Mouse (Mus musculus): Measurements from ENCODE around the gene Nipal3. TPM values are rescaled to one million over a fixed set of nuclear protein-coding genes. Genes with fewer than 3 reads are reported as not detected.

The Nipal3 gene
- total and polyA plus RNA-seq, 3 experiments, result 4.0 to 12.0 (median 6.4) TPM

- H3K27ac ChIP-seq (ENCODE audit: insufficient read depth, low read depth), result peak overlapping the region; percentile 94
- peak; percentile 97 for DNase-seq (ENCODE audit: extremely low read depth)
- H3K79me2 ChIP-seq (replicated peaks; ENCODE audit: control insufficient read depth, extremely low read depth, insufficient read depth, poor library complexity, severe bottlenecking), result no peaks in the 10 kb centered on the region
- TF ChIP-seq MAX (IDR thresholded peaks at IDR 0.05; ENCODE audit: low read length) (peak; percentile 67; the same call in 1 of the 2 replicates), ELF1 (IDR thresholded peaks at IDR 0.05; ENCODE audit: low read depth, low read length) (peak; percentile 67), SIN3A (IDR thresholded peaks at IDR 0.05; ENCODE audit: low read length) (peak; percentile 70; the same call in 1 of the 2 replicates), BHLHE40 (IDR thresholded peaks at IDR 0.05; ENCODE audit: low read depth, low read length) (peak; percentile 86), ZKSCAN1 (IDR thresholded peaks at IDR 0.05; ENCODE audit: borderline replicate concordance, low read depth, low read length) (no peak), PAX5 (IDR thresholded peaks at IDR 0.05; ENCODE audit: low read length) (no peak), CTCF (conservative IDR thresholded peaks at IDR 0.05 in 1 of 2, IDR thresholded peaks at IDR 0.05 in 1 of 2; ENCODE audit: low read depth in 2 of 2, low read length in 2 of 2) (no peak), USF2 (conservative IDR thresholded peaks at IDR 0.05; ENCODE audit: low read depth, low read length) (no peak), TBP (conservative IDR thresholded peaks at IDR 0.05; ENCODE audit: low read depth, low read length) (0 out of 2 replicates have a peak, but pooled peaks have one; percentile 57), MXI1 (IDR thresholded peaks at IDR 0.05; ENCODE audit: low read depth, low read length) (peak; percentile 64), POLR2A (IDR thresholded peaks at IDR 0.05; ENCODE audit: low read depth, low read length) (peak; percentile 55), UBTF (IDR thresholded peaks at IDR 0.05; ENCODE audit: low read depth, low read length) (no peak), USF1 (IDR thresholded peaks at IDR 0.05; ENCODE audit: low read depth, low read length) (no peak), JUN (IDR thresholded peaks at IDR 0.05; ENCODE audit: insufficient read depth, low read depth, low read length) (no peak), MAFK (IDR thresholded peaks at IDR 0.05; ENCODE audit: insufficient replicate concordance, low read length) (peak; percentile 24; the same call in 1 of the 2 replicates), EP300 (IDR thresholded peaks at IDR 0.05; ENCODE audit: low read length) (peak; percentile 83), HCFC1 (IDR thresholded peaks at IDR 0.05; ENCODE audit: low read depth, low read length) (peak; percentile 65), IRF4 (IDR thresholded peaks at IDR 0.05; ENCODE audit: low read depth, low read length) (peak; percentile 94), GABPA (IDR thresholded peaks at IDR 0.05; ENCODE audit: insufficient replicate concordance, low read depth, low read length) (no peak), CHD1 (IDR thresholded peaks at IDR 0.05; ENCODE audit: low read depth, low read length) (0 out of 2 replicates have a peak, but pooled peaks have one; percentile 76), NELFE (IDR thresholded peaks at IDR 0.05; ENCODE audit: low read depth, low read length) (peak; percentile 70), KAT2A (IDR thresholded peaks at IDR 0.05; ENCODE audit: insufficient replicate concordance, low read length) (no peak), RCOR1 (conservative IDR thresholded peaks at IDR 0.05; ENCODE audit: low read depth, low read length) (peak; percentile 64; the same call in 1 of the 2 replicates), ZC3H11A (IDR thresholded peaks at IDR 0.05; ENCODE audit: low read depth, low read length) (no peak), ZMIZ1 (IDR thresholded peaks at IDR 0.05; ENCODE audit: low read depth, low read length) (0 out of 2 replicates have a peak, but pooled peaks have one; percentile 78), MEF2A (IDR thresholded peaks at IDR 0.05; ENCODE audit: borderline replicate concordance, low read depth, low read length) (peak; percentile 77), E2F4 (IDR thresholded peaks at IDR 0.05; ENCODE audit: insufficient replicate concordance, low read depth, low read length) (peak; percentile 75; the same call in 1 of the 2 replicates), CHD2 (IDR thresholded peaks at IDR 0.05; ENCODE audit: low read length) (peak; percentile 93), ETS1 (conservative IDR thresholded peaks at IDR 0.05; ENCODE audit: low read depth, low read length) (peak; percentile 74), JUND (conservative IDR thresholded peaks at IDR 0.05; ENCODE audit: low read depth, low read length) (no peak), MYC (IDR thresholded peaks at IDR 0.05; ENCODE audit: low read depth, low read length) (peak; percentile 67), NRF1 (IDR thresholded peaks at IDR 0.05; ENCODE audit: low read depth, low read length) (no peak), RAD21 (IDR thresholded peaks at IDR 0.05; ENCODE audit: low read depth, low read length) (no peak), SMC3 (IDR thresholded peaks at IDR 0.05; ENCODE audit: low read depth, low read length) (no peak), MAZ (IDR thresholded peaks at IDR 0.05; ENCODE audit: low read depth, low read length) (peak; percentile 87), ZNF384 (IDR thresholded peaks at IDR 0.05; ENCODE audit: low read depth, low read length) (no peak), TCF12 (IDR thresholded peaks at IDR 0.05; ENCODE audit: low read depth, low read length) (peak; percentile 74; the same call in 1 of the 2 replicates), POLR2AphosphoS2 (IDR thresholded peaks at IDR 0.05; ENCODE audit: low read depth, low read length) (peak; percentile 72; the same call in 1 of the 2 replicates)
- H3K4me3 ChIP-seq (replicated peaks in 1 of 3; ENCODE audit: low read depth in 2 of 3, low read length in 2 of 3, poor library complexity in 1 of 3), result no peak overlapping the region
- H3K4me2 ChIP-seq (ENCODE audit: insufficient read depth, low read depth, poor library complexity, severe bottlenecking), result peak overlapping the region; percentile 91
- H3K9ac ChIP-seq (ENCODE audit: insufficient read depth, low read depth), result peak overlapping the region; percentile 73
- H3K4me1 ChIP-seq (ENCODE audit: control insufficient read depth in 1 of 2, insufficient read depth in 2 of 2), result peaks cover 0 to 27% of the 10 kb centered on the region in 2 experiments; a peak in 2 of 4 replicates
- no peaks in the 10 kb centered on the region for H3K9me3 ChIP-seq (replicated peaks; ENCODE audit: low read length)
- dilution Hi-C loops (cut with MboI; ENCODE audit: extremely low pct_ligation_motif_present, extremely low pct_unique_long_range_greater_than_20kb, low sequenced_read_pairs) (no loop called here), in situ Hi-C loops (cut with MboI; ENCODE audit: low pct_ligation_motif_present, low pct_unique_long_range_greater_than_20kb, low sequenced_read_pairs) (no loop called here)
- H3K27me3 ChIP-seq (replicated peaks), result no peaks in the 10 kb centered on the region
- no peaks in the 10 kb centered on the region for H3K36me3 ChIP-seq (replicated peaks in 1 of 2; ENCODE audit: control insufficient read depth in 1 of 2, insufficient read depth in 1 of 2, low read length in 1 of 2)
Observed at GRCm38 (mm10) chr4:135439188-135439647, 55.6 kb downstream of the Nipal3 start.

Measured in CH12.LX (cell line).